Mouse (Mus musculus): ENCODE data around the gene Map1s. TPM values are rescaled to one million over a fixed set of nuclear protein-coding genes. Genes with fewer than 3 reads are reported as not detected.

The Map1s gene
- polyA plus RNA-seq, 1 experiment from 2014 or later: 55.6 TPM

GRCm38 (mm10) chr8:70880546-70880945, 25.2 kb upstream of the Map1s start:
- Histone ChIP-seq H3K9me3 (no peaks in the 10 kb centered on the region), H3K36me3 (no peaks in the 10 kb centered on the region), H3K27me3 (peaks cover 18% of the 10 kb centered on the region; the same call in 1 of the 2 replicates), H3K4me2 (no peak overlapping the region), H3K4me3 (no peak overlapping the region), H3K9ac (peak overlapping the region; percentile 30), H3K27ac (no peak overlapping the region), H3K4me1 (replicated peaks) (peaks cover 11% of the 10 kb centered on the region)
- no peak for ATAC-seq (ENCODE audit: low FRiP score)
- 28% methylated on average over 11 of the region's 11 CpGs for WGBS

- Histone ChIP-seq H3K36me3 (no peaks in the 10 kb centered on the region), H3K4me3 (no peak overlapping the region), H3K4me2 (no peak overlapping the region), H3K4me1 (replicated peaks) (peaks cover 15% of the 10 kb centered on the region), H3K27me3 (peaks cover 28% of the 10 kb centered on the region), H3K9me3 (no peaks in the 10 kb centered on the region), H3K27ac (no peak overlapping the region), H3K9ac (0 out of 2 replicates have a peak overlapping the region, but pooled peaks have one; percentile 5)
- no peak for ATAC-seq (ENCODE audit: low FRiP score)
- WGBS: 83% methylated on average over 4 of the region's 4 CpGs
These were observed 21.5 kb upstream of the Map1s start for GRCm38 (mm10) chr8:70884186-70884585.

DNA sequence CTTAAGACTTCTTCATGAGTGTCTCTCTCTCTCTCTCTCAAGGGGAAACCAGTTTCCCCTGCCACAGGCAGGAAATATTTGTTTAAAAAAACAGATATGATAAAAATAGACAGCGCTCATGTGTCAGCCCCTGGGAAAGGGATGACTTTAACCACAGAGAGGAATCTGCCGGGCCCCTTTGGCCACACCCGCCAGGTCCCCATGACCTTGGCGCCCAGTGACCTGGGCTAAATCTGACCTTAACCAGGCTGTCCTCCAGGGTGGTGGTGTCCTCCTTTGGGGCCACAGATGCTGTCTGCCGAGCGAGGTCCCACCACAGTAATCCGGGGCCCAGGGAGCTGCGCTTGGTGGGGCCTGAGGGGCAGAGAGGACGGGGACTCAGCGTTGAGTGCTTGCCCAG, 21.0 kb upstream of the Map1s start:
- no peak overlapping the region for H3K4me3 ChIP-seq
- H3K36me3 ChIP-seq: no peaks in the 10 kb centered on the region
- H3K4me2 ChIP-seq: no peak overlapping the region
- 91% methylated on average over 10 of the region's 10 CpGs for WGBS
- peaks cover 33% of the 10 kb centered on the region for H3K27me3 ChIP-seq
- ATAC-seq (ENCODE audit: low FRiP score): no peak
- peaks cover 11% of the 10 kb centered on the region for H3K4me1 ChIP-seq (replicated peaks)
- H3K27ac ChIP-seq: no peak overlapping the region
- H3K9me3 ChIP-seq: no peaks in the 10 kb centered on the region
- H3K9ac ChIP-seq: no peak overlapping the region

DNA sequence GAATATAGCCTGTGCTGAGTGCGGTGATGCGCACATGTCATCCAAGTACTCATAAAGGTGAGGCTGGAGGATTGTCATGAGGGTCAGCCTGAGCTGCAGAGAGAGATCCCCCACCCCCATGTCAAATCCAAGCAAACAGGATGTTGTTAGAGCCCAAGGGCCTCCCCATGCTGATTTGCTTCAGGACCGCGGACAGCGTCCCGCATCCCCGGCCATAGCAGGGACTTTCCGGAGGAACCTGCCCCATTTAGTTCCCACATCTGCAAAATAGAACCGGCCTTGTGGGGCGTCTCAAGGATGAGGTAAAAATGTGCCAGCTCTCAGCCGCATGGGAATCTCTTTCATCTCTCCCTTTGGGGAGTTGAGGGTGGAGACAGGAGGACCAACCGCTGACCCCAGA, 20.1 kb upstream of the Map1s start:
- Histone ChIP-seq H3K27me3 (peaks cover 36% of the 10 kb centered on the region), H3K36me3 (0 out of 2 replicates have a peak, but pooled peaks cover under 1% of the 10 kb centered on the region), H3K4me3 (no peak overlapping the region), H3K4me2 (no peak overlapping the region), H3K27ac (no peak overlapping the region), H3K4me1 (replicated peaks) (peaks cover 4% of the 10 kb centered on the region; the same call in 1 of the 2 replicates), H3K9me3 (no peaks in the 10 kb centered on the region), H3K9ac (no peak overlapping the region)
- no peak for ATAC-seq (ENCODE audit: low FRiP score)
- 18% methylated on average over 12 of the region's 12 CpGs for WGBS

- peaks cover 12% of the 10 kb centered on the region for H3K4me1 ChIP-seq (replicated peaks)
- H3K4me3 ChIP-seq: peak overlapping the region; percentile 12; the same call in 1 of the 2 replicates
- ATAC-seq (ENCODE audit: low FRiP score): no peak
- H3K27me3 ChIP-seq: peaks cover 57% of the 10 kb centered on the region
- peaks cover 4% of the 10 kb centered on the region; the same call in 1 of the 2 replicates for H3K36me3 ChIP-seq
- H3K27ac ChIP-seq: no peak overlapping the region
- H3K9ac ChIP-seq: no peak overlapping the region
- no peaks in the 10 kb centered on the region for H3K9me3 ChIP-seq
- H3K4me2 ChIP-seq: peak overlapping the region; percentile 34
- WGBS: 10% methylated on average over 12 of the region's 18 CpGs
These were observed 18.1 kb upstream of the Map1s start for GRCm38 (mm10) chr8:70887669-70888068.

DNA sequence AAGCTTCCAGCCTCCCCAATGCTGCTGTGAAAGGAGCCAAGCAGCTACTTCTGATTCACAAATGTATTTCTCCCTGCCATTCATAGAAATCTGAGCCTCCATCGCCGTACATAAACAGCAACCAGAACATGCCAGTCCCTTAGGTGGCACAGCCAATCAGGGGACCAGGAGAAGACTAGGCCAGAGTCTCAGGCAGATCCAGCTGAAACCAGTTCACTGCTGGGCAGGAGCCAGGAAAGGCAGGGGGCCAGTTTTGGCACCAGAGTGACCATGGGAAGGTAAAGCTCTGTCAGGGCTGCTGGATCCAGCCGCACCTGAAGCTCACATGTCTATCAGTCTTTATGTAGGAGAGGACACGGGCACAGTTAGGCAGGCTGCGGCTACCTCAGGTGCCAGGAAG, 15.1 kb upstream of the Map1s start:
- H3K4me3 ChIP-seq: no peak overlapping the region
- no peak overlapping the region for H3K9ac ChIP-seq
- peaks cover 78% of the 10 kb centered on the region for H3K27me3 ChIP-seq
- peaks cover 18% of the 10 kb centered on the region for H3K4me1 ChIP-seq (replicated peaks)
- no peak for ATAC-seq (ENCODE audit: low FRiP score)
- no peak overlapping the region for H3K4me2 ChIP-seq
- peaks cover 33% of the 10 kb centered on the region for H3K36me3 ChIP-seq
- H3K27ac ChIP-seq: no peak overlapping the region
- no peaks in the 10 kb centered on the region for H3K9me3 ChIP-seq
- WGBS: 90% methylated on average over 5 of the region's 5 CpGs

DNA sequence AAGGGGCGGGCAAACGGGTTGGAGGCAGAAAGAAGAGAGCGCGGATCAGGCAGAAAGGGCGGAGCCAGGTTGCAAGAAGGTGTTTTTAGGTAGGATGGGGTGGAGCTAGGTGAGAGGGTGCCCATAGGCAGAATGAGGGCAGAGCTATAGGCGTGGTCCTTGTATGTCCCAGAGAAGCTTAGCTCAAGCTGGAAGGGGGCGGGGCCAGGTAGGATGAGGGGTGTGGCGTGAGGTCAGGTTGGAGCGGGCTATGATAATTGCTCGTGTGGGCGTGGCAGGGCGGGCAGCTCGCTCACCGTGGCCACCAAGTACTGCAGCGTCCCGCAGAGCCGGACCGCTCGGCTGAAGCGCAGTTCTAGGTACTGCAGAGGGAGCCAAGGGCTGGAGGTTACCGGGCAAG, 14.4 kb upstream of the Map1s start:
- Histone ChIP-seq H3K27me3 (peaks cover 73% of the 10 kb centered on the region), H3K4me2 (no peak overlapping the region), H3K9me3 (no peaks in the 10 kb centered on the region), H3K36me3 (peaks cover 37% of the 10 kb centered on the region), H3K4me1 (replicated peaks) (peaks cover 25% of the 10 kb centered on the region), H3K27ac (no peak overlapping the region), H3K4me3 (no peak overlapping the region), H3K9ac (no peak overlapping the region)
- WGBS: 9% methylated on average over 21 of the region's 21 CpGs
- ATAC-seq (ENCODE audit: low FRiP score): no peak

DNA sequence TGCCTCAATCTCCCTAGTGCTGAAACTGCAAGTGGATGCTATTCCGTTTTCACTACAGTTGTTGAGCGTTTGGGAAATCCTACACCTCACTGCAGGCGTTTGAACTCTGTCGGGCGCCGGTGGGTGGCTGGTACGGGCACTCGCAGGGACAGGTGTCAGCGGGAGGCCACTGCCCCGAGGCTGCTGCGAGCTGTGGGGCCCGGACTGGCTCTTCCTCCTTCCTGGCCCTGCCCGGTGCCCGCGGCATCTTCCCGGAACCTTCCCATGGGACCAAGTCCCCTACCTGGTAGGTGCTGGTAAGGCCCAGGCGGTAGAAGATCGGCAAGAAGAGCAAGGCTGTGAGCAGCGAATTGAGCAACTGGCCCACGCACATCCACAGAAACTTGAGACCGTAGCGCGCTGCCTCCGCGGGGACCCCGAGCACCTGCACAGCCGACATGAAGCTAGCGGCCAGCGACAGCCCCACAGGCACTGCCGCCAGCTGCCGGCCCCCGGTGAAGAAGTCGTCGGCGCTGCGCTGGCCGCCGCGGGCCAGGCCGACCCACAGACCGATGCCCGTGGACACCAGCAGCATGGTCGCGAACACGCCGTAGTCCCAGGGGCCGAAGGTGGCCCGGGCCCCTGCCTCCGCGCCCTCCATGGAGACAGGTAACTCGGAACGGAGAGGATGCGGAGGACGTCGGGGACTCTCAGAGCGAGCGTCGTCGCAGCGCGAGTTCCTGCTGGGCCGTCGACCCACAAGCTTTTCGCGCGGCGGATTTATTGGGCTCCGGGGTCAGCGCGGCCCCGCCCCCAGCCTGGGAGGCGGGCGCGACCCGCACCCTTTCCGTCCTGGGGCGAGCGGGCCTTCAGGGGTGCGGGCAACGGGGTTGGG, 13.5 kb upstream of the Map1s start, which contains the start of gene Slc5a5:
Gene Slc5a5, minus strand, starts transcription at position 736 of the 874 bp plus-strand sequence.
- Histone ChIP-seq H3K27me3 (peaks cover 73% of the 10 kb centered on the region), H3K9ac (peak within 1 kb of the TSS; percentile 61), H3K4me2 (peak within 1 kb of the TSS; percentile 44), H3K27ac (no peak within 1 kb of the TSS), H3K9me3 (no peaks in the 10 kb centered on the region), H3K36me3 (peaks cover 37% of the 10 kb centered on the region), H3K4me3 (peak within 1 kb of the TSS; percentile 30), H3K4me1 (replicated peaks) (peaks cover 29% of the 10 kb centered on the region)
- no peak for ATAC-seq (ENCODE audit: low FRiP score)
- 2% methylated on average over 80 of the region's 80 CpGs for WGBS

DNA sequence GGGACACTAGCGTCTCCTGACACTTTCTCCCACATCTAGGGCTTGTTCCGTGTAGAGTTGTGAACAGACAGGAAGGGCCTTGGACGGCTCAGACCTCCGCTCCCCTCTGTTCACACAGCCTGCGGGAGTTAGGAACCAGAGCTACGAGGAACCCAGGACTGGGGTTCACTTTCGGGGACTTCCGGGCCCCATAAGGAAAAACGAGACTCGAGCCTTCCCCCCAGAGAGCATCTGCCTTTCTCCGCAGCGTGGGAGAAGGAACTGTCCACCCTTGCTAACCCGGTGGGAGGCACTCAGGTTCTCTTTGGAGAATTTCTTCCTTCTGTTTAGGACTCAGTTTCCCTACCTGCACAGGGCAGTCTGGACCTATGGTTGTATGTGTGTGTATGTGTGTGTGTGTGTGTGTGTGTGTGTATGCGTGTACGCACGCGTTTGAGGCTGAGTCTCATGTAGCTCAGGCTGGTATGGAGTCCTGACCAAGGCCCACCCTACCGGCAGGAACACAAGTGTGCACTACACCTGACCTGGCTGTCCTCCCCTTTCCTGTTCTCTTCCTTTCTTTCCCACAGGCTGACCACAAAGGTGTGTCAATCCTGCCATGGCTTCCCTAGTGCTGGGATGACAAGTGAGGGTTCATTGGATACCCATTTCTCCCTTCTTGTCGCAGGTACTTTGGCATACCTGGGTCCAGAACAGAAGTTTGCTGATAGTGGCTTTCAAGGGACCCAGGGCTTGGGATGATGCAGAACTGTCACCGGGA, 12.7 kb upstream of the Map1s start:
- H3K4me2 ChIP-seq: peak overlapping the region; percentile 44
- 26% methylated on average over 20 of the region's 20 CpGs for WGBS
- H3K4me3 ChIP-seq: peak overlapping the region; percentile 30

DNA sequence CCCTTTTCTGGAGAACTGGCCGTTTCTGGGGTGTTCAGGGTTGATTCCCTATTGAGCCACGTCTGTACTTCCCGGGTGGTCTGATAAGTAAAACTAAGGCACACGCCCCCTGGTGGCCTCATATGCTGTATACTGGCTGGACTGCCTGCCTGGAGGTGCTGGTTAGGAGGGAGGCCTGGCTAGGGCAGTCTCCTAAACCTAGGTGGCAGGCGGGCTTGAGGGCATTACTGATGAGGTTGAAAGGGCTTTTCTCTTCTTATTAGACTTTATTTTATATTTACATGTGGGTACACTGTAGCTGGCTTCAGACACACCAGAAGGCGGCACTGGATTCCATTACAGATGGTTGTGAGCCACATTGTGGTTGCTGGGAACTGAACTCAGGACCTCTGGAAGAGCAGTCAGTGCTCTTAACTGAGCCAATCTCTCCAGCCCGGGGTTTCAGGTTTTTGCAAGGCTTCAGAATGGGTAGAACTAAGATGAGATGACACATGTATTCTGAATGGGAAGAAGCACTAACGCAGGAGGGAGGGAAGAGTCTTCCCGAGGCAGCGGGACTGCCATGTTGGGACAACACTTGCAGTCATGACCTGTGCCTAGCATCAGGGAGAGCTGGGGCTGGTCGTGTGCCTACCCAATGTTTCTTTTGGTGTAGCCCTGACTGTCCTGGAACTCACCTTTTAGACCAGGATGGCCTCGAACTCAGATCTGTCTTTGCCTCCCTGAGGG, 11.9 kb upstream of the Map1s start:
- no peak overlapping the region for H3K4me3 ChIP-seq
- peaks cover 37% of the 10 kb centered on the region for H3K36me3 ChIP-seq
- H3K27me3 ChIP-seq: peaks cover 68% of the 10 kb centered on the region
- H3K4me1 ChIP-seq (replicated peaks): peaks cover 31% of the 10 kb centered on the region
- no peak overlapping the region for H3K9ac ChIP-seq
- no peak for ATAC-seq (ENCODE audit: low FRiP score)
- WGBS: 28% methylated on average over 12 of the region's 12 CpGs
- H3K4me2 ChIP-seq: no peak overlapping the region
- H3K9me3 ChIP-seq: no peaks in the 10 kb centered on the region
- no peak overlapping the region for H3K27ac ChIP-seq

More for the DNA sequence above, 12.7 kb upstream of the Map1s start:
- Histone ChIP-seq H3K9me3 (no peaks in the 10 kb centered on the region), H3K9ac (peak overlapping the region; percentile 61), H3K36me3 (peaks cover 37% of the 10 kb centered on the region), H3K27me3 (peaks cover 73% of the 10 kb centered on the region), H3K4me1 (replicated peaks) (peaks cover 24% of the 10 kb centered on the region), H3K27ac (no peak overlapping the region)
- ATAC-seq (ENCODE audit: low FRiP score): no peak

- no peak for ATAC-seq (ENCODE audit: low FRiP score)
- H3K9ac ChIP-seq: no peak overlapping the region
- peaks cover 31% of the 10 kb centered on the region for H3K4me1 ChIP-seq (replicated peaks)
- no peaks in the 10 kb centered on the region for H3K9me3 ChIP-seq
- H3K4me3 ChIP-seq: no peak overlapping the region
- H3K4me2 ChIP-seq: no peak overlapping the region
- 73% methylated on average over 2 of the region's 2 CpGs for WGBS
- H3K27me3 ChIP-seq: peaks cover 63% of the 10 kb centered on the region
- no peak overlapping the region for H3K27ac ChIP-seq
- peaks cover 37% of the 10 kb centered on the region for H3K36me3 ChIP-seq
These were observed 11.4 kb upstream of the Map1s start for GRCm38 (mm10) chr8:70894385-70894720.

Measured in hindbrain, embryonic 13.5 days (tissue).